Mouse (Mus musculus) retina, adult 2 months (tissue): ENCODE measurements at regions not wholly inside any gene's neighbourhood (a gene's known extent, or its start where the extent isn't known, plus 50 kb on each side); places are given as distances from the start of the nearest gene placed in this dataset.
A peak's percentile ranks its signal among the peaks of the same experiment; 100 is the strongest.

ENCODE experiments used
- DNase-seq: peaks from one replicate; pipeline ENCODE4 v3.0.0-alpha.2; 2012; ENCODE audit warnings: low read depth, low spot score

DNA sequence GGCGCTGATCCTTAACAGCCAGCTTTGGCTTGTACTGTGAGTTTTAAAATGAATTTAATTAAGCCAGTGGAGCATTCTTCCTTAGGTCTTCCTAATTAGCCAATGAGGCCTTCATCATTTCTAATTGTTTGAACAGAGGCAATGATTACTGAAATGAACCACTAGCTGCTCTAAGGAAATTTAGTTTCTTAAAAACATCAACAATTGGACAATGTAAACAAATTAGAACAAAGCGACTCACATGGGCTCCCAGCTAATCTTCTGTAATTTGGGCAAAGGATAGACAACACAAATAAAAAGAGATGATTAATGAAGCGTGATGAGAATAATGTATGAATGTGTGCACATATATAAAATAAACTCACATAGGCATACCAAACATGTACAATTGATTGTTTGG is 1011.4 kb upstream of the Igfbp7 start:
- DNase-seq = no peak

DNA sequence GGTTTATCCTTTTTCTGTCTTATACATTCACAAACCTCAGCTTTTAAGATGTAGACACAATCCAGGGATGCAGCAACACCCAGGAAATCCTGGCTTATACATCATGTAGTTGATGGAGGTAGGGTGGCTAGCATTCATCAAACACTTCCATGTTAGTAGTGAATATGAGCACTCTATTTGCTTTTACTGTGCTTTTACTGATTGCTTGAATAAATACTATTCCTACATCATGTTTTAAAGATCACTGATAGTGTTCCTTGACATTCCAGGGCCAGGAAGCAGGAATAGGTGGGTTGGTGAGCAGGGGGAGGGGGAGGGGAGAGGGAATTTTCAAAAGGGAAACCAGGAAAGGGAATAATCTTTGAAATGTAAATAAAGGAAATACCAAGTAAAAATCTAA is 998.5 kb upstream of the Igfbp7 start:
- DNase-seq = no peak

- DNase-seq = peak; percentile 9
Measured at GRCm38 (mm10) chr5:78402228-78402710, 994.4 kb upstream of the Igfbp7 start.

- DNase-seq = no peak
Measured at GRCm38 (mm10) chr5:78393373-78393772, 985.5 kb upstream of the Igfbp7 start.
